Mouse (Mus musculus): ENCODE data around the gene Map1a. TPM values are rescaled to one million over a fixed set of nuclear protein-coding genes. Genes with fewer than 3 reads are reported as not detected.
A peak's percentile ranks its signal among the peaks of the same experiment; 100 is the strongest.

The Map1a gene
- total and polyA plus RNA-seq, 3 experiments = 0.77 to 9.4 TPM; not detected in 1

GRCm38 (mm10) chr2:121357961-121358360 is 68.6 kb downstream of the Map1a start:
- Histone ChIP-seq H3K4me3 (ENCODE audit: control insufficient read depth in 1 of 2, insufficient read depth in 1 of 2, low read depth in 2 of 2, low read length in 2 of 2) (no peak overlapping the region), H3K9me3 (replicated peaks; ENCODE audit: insufficient read depth, low read length) (no peaks in the 10 kb centered on the region), H3K4me1 (ENCODE audit: control insufficient read depth in 1 of 2, insufficient read depth in 2 of 2, low read length in 2 of 2) (peaks cover 0 to 4% of the 10 kb centered on the region in 2 experiments; a peak in 2 of 4 replicates), H3K27ac (ENCODE audit: control insufficient read depth, low read depth, low read length) (no peak overlapping the region), H3K27me3 (ENCODE audit: control insufficient read depth in 1 of 2, insufficient read depth in 2 of 2, low read length in 2 of 2) (peaks cover 4 to 10% of the 10 kb centered on the region in 2 experiments), H3K79me2 (ENCODE audit: control insufficient read depth, insufficient read depth, low read length, poor library complexity) (no peaks in the 10 kb centered on the region; the same call in 1 of the 2 replicates), H3K36me3 (ENCODE audit: control insufficient read depth in 1 of 2, insufficient read depth in 2 of 2, low read length in 2 of 2) (no peaks in the 10 kb centered on the region; a peak in 1 of 4 replicates), H3K9ac (ENCODE audit: control insufficient read depth, low read depth, low read length, poor library complexity, severe bottlenecking) (no peak overlapping the region)
- DNase-seq (ENCODE audit: low read depth, low spot score) = no peak
- no peak for TF ChIP-seq POLR2A (IDR thresholded peaks at IDR 0.05; ENCODE audit: control insufficient read depth in 1 of 2, insufficient read depth in 1 of 2, low read depth in 1 of 2, low read length in 2 of 2, poor library complexity in 1 of 2)
- no peak for TF ChIP-seq ELF1 (IDR thresholded peaks at IDR 0.05; ENCODE audit: low read depth, low read length)
- TF ChIP-seq POLR2AphosphoS2 (IDR thresholded peaks at IDR 0.05; ENCODE audit: low read length) = no peak
- TF ChIP-seq SIN3A (IDR thresholded peaks at IDR 0.05; ENCODE audit: low read length) = no peak
- no peak for TF ChIP-seq MXI1 (IDR thresholded peaks at IDR 0.05; ENCODE audit: low read depth, low read length)
- TF ChIP-seq CTCF (IDR thresholded peaks at IDR 0.05 in 2 of 3, conservative IDR thresholded peaks at IDR 0.05 in 1 of 3; ENCODE audit: control insufficient read depth in 1 of 3, insufficient read depth in 1 of 3, low read depth in 2 of 3, low read length in 3 of 3, poor library complexity in 1 of 3, severe bottlenecking in 1 of 3) = no peak
- TF ChIP-seq ZMIZ1 (IDR thresholded peaks at IDR 0.05; ENCODE audit: low read depth, low read length) = no peak
- no peak for TF ChIP-seq CHD2 (IDR thresholded peaks at IDR 0.05; ENCODE audit: low read length)
- TF ChIP-seq UBTF (IDR thresholded peaks at IDR 0.05; ENCODE audit: borderline replicate concordance, insufficient read depth, low read depth, low read length) = no peak
- TF ChIP-seq POLR2AphosphoS5 (IDR thresholded peaks at IDR 0.05; ENCODE audit: borderline replicate concordance, low read depth, low read length) = no peak
- TF ChIP-seq BHLHE40 (IDR thresholded peaks at IDR 0.05; ENCODE audit: borderline replicate concordance, low read depth, low read length) = no peak

GRCm38 (mm10) chr2:121358381-121358780 is 69.0 kb downstream of the Map1a start:
- Histone ChIP-seq H3K9ac (ENCODE audit: control insufficient read depth, low read depth, low read length, poor library complexity, severe bottlenecking) (no peak overlapping the region), H3K27me3 (ENCODE audit: control insufficient read depth in 1 of 2, insufficient read depth in 2 of 2, low read length in 2 of 2) (peaks cover 5 to 10% of the 10 kb centered on the region in 2 experiments), H3K79me2 (ENCODE audit: control insufficient read depth, insufficient read depth, low read length, poor library complexity) (no peaks in the 10 kb centered on the region; the same call in 1 of the 2 replicates), H3K9me3 (replicated peaks; ENCODE audit: insufficient read depth, low read length) (no peaks in the 10 kb centered on the region), H3K4me3 (ENCODE audit: control insufficient read depth in 1 of 2, insufficient read depth in 1 of 2, low read depth in 2 of 2, low read length in 2 of 2) (no peak overlapping the region), H3K36me3 (ENCODE audit: control insufficient read depth in 1 of 2, insufficient read depth in 2 of 2, low read length in 2 of 2) (no peaks in the 10 kb centered on the region; a peak in 1 of 4 replicates), H3K27ac (ENCODE audit: control insufficient read depth, low read depth, low read length) (no peak overlapping the region), H3K4me1 (ENCODE audit: control insufficient read depth in 1 of 2, insufficient read depth in 2 of 2, low read length in 2 of 2) (peaks cover 0 to 4% of the 10 kb centered on the region in 2 experiments; a peak in 2 of 4 replicates)
- TF ChIP-seq SIN3A (IDR thresholded peaks at IDR 0.05; ENCODE audit: low read length) (0 out of 2 replicates have a peak, but pooled peaks have one; percentile 34), EP300 (IDR thresholded peaks at IDR 0.05; ENCODE audit: low read depth in 1 of 2, low read length in 2 of 2) (no peak)
- DNase-seq (ENCODE audit: low read depth, low spot score) = peak; percentile 31

- no peaks in the 10 kb centered on the region for H3K4me1 ChIP-seq (ENCODE audit: control insufficient read depth in 1 of 2, insufficient read depth in 2 of 2, low read length in 2 of 2)
- H3K79me2 ChIP-seq (ENCODE audit: control insufficient read depth, insufficient read depth, low read length, poor library complexity) = no peaks in the 10 kb centered on the region; the same call in 1 of the 2 replicates
- DNase-seq (ENCODE audit: low read depth, low spot score) = no peak
- H3K36me3 ChIP-seq (ENCODE audit: control insufficient read depth in 1 of 2, insufficient read depth in 2 of 2, low read length in 2 of 2) = no peaks in the 10 kb centered on the region; a peak in 1 of 4 replicates
- no peaks in the 10 kb centered on the region for H3K9me3 ChIP-seq (replicated peaks; ENCODE audit: insufficient read depth, low read length)
- peaks cover 5 to 10% of the 10 kb centered on the region in 2 experiments for H3K27me3 ChIP-seq (ENCODE audit: control insufficient read depth in 1 of 2, insufficient read depth in 2 of 2, low read length in 2 of 2)
- no peak overlapping the region for H3K4me3 ChIP-seq (ENCODE audit: control insufficient read depth in 1 of 2, insufficient read depth in 1 of 2, low read depth in 2 of 2, low read length in 2 of 2)
- no peak overlapping the region for H3K27ac ChIP-seq (ENCODE audit: control insufficient read depth, low read depth, low read length)
- H3K9ac ChIP-seq (ENCODE audit: control insufficient read depth, low read depth, low read length, poor library complexity, severe bottlenecking) = no peak overlapping the region
- TF ChIP-seq TAL1 (IDR thresholded peaks at IDR 0.05; ENCODE audit: low read length) (no peak), MEF2A (IDR thresholded peaks at IDR 0.05; ENCODE audit: extremely low read depth, insufficient replicate concordance, low read depth, low read length, poor library complexity, severe bottlenecking) (no peak), TBP (IDR thresholded peaks at IDR 0.05; ENCODE audit: low read depth, low read length) (no peak), HCFC1 (IDR thresholded peaks at IDR 0.05; ENCODE audit: low read depth, low read length) (no peak), MYB (IDR thresholded peaks at IDR 0.05; ENCODE audit: low read depth, low read length) (no peak), EP300 (IDR thresholded peaks at IDR 0.05; ENCODE audit: low read depth in 1 of 2, low read length in 2 of 2) (no peak), MYC (IDR thresholded peaks at IDR 0.05; ENCODE audit: low read depth, low read length) (no peak), NRF1 (IDR thresholded peaks at IDR 0.05; ENCODE audit: insufficient read depth, low read depth, low read length, poor library complexity, severe bottlenecking) (no peak), NELFE (IDR thresholded peaks at IDR 0.05; ENCODE audit: low read depth, low read length) (no peak), E2F4 (IDR thresholded peaks at IDR 0.05; ENCODE audit: borderline replicate concordance, low read depth, low read length) (no peak), ETS1 (IDR thresholded peaks at IDR 0.05; ENCODE audit: low read depth, low read length) (no peak), USF1 (IDR thresholded peaks at IDR 0.05; ENCODE audit: low read depth, low read length) (no peak)
These were observed 70.1 kb downstream of the Map1a start for GRCm38 (mm10) chr2:121359461-121359860.
